Mouse (Mus musculus) heart, adult 18-20 months (tissue): ENCODE measurements around the gene Nme1. TPM values are rescaled to one million over a fixed set of nuclear protein-coding genes. Genes with fewer than 3 reads are reported as not detected.
"Not testable (repeated sequence)": the region's sequence is repeated elsewhere in the genome, so short reads cannot be mapped to it uniquely, and the experiment has no call there.

ENCODE experiments used
- DNase-seq, 2 experiments: peaks; one replicate each; pipeline ENCODE4 v3.0.0; 2021 to 2022; ENCODE audit warnings: mixed read lengths in 1 of 2
- total RNA-seq, 2 experiments: library from RNA; stranded (reverse); gene quantifications; 2 replicates each; pipeline ENCODE4 v1.2.3; 2021

The Nme1 gene
- total RNA-seq, 2 experiments from 2014 or later: 13.4 to 15.6 TPM

GRCm38 (mm10) chr11:93967381-93967780, 940 bp downstream of the Nme1 start:
- DNase-seq: no peak

GRCm38 (mm10) chr11:93965391-93965790, 2.9 kb downstream of the Nme1 start:
- DNase-seq: no peak

- no peak for DNase-seq
Observed at GRCm38 (mm10) chr11:93963013-93963412, 5.3 kb downstream of the Nme1 start.

GRCm38 (mm10) chr11:93961482-93961881, 6.8 kb downstream of the Nme1 start:
- no peak for DNase-seq

GRCm38 (mm10) chr11:93957746-93958145, 10.6 kb downstream of the Nme1 start:
- DNase-seq: no peak

- DNase-seq: no peak
Observed at GRCm38 (mm10) chr11:93957031-93957555, 11.2 kb downstream of the Nme1 start.

- no peak for DNase-seq
Observed at GRCm38 (mm10) chr11:93956159-93956558, 12.2 kb downstream of the Nme1 start, which contains the start of gene Nme2. Gene Nme2, minus strand, starts transcription at chr11:93956259.

GRCm38 (mm10) chr11:93955256-93956150, 12.8 kb downstream of the Nme1 start:
- DNase-seq: peak; percentile 94 to 98

GRCm38 (mm10) chr11:93954738-93955255, 13.5 kb downstream of the Nme1 start:
- no peak for DNase-seq

- DNase-seq: no peak
Observed at GRCm38 (mm10) chr11:93952376-93952775, 15.9 kb downstream of the Nme1 start.

GRCm38 (mm10) chr11:93950045-93950444, 18.3 kb downstream of the Nme1 start:
- no peak for DNase-seq

GRCm38 (mm10) chr11:93948887-93949567, 19.3 kb downstream of the Nme1 start:
- DNase-seq: no peak

- no peak for DNase-seq
Observed at GRCm38 (mm10) chr11:93944986-93945385, 23.3 kb downstream of the Nme1 start.

GRCm38 (mm10) chr11:93940906-93941305, 27.4 kb downstream of the Nme1 start:
- DNase-seq: no peak

- no peak for DNase-seq
Observed at GRCm38 (mm10) chr11:93929106-93929505, 39.2 kb downstream of the Nme1 start.

GRCm38 (mm10) chr11:93915019-93915418, 53.3 kb downstream of the Nme1 start:
- DNase-seq: not testable (repeated sequence)

- no peak for DNase-seq
Observed at GRCm38 (mm10) chr11:93911603-93912002, 56.7 kb downstream of the Nme1 start.

- DNase-seq: no peak
Observed at GRCm38 (mm10) chr11:93908829-93909228, 59.5 kb downstream of the Nme1 start.

GRCm38 (mm10) chr11:93907839-93908238, 60.5 kb downstream of the Nme1 start:
- no peak for DNase-seq
